Mouse (Mus musculus): ENCODE results near the gene Socs3.

GRCm38 (mm10) chr11:118014391-118014995 is 44.6 kb upstream of the Socs3 start:
- TF ChIP-seq CTCF (IDR thresholded peaks at IDR 0.05; ENCODE audit: insufficient read depth, low read depth, low read length), result no peak
- TF ChIP-seq POLR2A (IDR thresholded peaks at IDR 0.05; ENCODE audit: insufficient read depth, low read depth, low read length), result no peak
